Mouse (Mus musculus) spleen, postnatal 10 days (tissue): ENCODE measurements at regions not wholly inside any gene's neighbourhood (a gene's known extent, or its start where the extent isn't known, plus 50 kb on each side); places are given as distances from the start of the nearest gene placed in this dataset.

Experiments
- DNase-seq, 2 experiments: peaks; one replicate each; pipeline ENCODE4 v3.0.0; 2021 to 2022; ENCODE audit warnings: low spot score in 2 of 2

- no peak for DNase-seq
Observed at GRCm38 (mm10) chr16:86000846-86001245, 99.2 kb upstream of the Adamts5 start.

DNA sequence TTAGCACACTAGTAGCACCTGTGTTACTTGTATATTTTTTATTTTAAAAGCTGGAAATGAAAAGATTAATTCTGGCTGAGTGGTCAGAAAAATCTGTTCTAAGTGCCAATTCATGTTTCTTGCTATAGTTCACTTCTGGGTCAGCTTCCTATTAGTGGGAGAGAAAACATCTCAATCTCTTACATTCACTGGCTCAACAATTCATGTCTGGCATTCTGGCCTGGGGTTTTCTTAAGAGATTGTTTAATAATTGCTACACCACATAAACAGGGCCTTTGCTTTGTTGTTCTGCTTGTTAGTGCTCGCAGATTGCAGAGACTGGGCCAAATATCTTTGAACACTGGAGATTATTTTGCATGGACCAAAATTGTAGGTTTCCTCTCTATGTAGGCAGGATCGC, 84.2 kb upstream of the Adamts5 start:
- DNase-seq = no peak

GRCm38 (mm10) chr16:85977102-85977501, 75.5 kb upstream of the Adamts5 start:
- DNase-seq = no peak

DNA sequence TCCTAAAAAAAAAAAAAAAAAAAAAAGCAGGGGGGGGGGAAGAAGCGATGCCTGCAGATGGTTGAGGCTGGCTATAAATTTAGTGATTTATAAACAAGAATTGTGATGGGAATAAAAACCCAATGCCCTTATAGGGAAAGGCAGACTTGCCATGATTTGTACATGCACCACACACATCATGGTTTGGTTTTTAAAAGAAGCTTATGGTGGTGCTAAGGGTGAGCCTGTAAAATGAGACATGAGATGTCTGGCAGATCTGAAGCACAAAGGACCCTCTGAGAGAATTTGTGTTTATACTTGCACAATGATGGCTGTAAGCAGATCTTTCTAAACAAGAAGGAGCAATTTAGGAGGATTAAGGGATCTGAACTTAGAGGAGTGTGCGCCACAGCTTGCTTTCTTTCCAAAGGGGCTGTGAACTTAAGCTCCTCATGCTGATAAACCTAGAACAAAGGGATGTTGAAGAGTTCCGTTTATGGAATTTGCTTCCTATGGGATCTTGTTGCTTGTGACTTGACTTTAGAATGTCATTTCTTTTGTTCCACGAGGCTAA, 65.3 kb upstream of the Adamts5 start:
- DNase-seq = no peak

- no peak for DNase-seq
Observed at GRCm38 (mm10) chr16:85966251-85966650, 64.6 kb upstream of the Adamts5 start.

DNA sequence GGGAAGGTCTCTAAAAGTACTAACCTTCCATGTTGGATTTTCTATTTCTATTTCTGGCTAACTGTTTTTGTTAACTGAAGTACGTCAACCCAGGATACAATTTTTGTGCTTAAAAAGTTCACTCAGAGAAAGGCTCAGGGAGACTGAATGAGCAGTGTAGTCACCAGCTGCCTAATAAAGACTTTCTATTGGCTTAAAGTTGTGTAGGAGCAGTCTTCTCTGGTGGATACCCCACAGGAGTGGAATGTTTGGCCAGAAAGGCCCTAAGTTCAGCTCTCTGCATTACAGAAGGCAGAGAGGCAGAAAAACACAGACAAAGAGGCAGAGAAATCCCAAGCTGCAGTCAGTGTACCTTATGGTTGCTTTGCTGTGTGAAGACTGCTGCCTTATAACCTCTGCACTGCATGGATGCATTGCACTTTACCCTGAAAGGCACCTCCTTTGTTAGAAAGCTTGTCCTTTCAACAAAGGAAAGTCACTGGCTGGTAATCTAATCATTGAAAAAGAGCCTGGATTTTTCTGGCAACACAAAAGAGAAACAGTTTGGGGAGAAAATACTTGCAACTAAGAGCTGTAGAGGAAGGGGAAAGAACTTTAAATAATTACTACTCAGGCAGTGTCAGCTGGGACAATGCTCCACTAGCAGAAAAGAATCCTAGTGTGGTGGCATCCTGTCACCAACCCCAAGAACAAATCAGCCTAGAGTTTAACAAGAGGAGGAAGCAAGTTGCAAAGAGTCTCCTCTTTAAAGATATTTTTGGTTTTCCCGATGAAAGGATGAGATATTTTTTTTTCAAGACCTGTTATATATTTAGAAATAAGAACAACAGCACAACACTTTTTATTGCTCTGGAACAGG, 63.0 kb upstream of the Adamts5 start:
- no peak for DNase-seq

- no peak for DNase-seq
Observed at GRCm38 (mm10) chr16:85956006-85956562, 54.5 kb upstream of the Adamts5 start.

GRCm38 (mm10) chr16:85951628-85952027, 50.0 kb upstream of the Adamts5 start:
- DNase-seq = no peak
